Mouse (Mus musculus) naive thymus-derived CD4-positive, alpha-beta T cell, adult 2 months (primary cell): ENCODE results near the gene Pramef6.
"Not testable (repeated sequence)": the region's sequence is repeated elsewhere in the genome, so short reads cannot be mapped to it uniquely, and the experiment has no call there.

Source experiments
- DNase-seq: peaks from one replicate; pipeline ENCODE4 v3.0.0-alpha.2; 2011; ENCODE audit warnings: low read depth

Gene Pramef6

GRCm38 (mm10) chr4:143900280-143900679 lies at the start of gene Pramef6:
Gene Pramef6 (minus strand): TSS chr4:143900380.
- DNase-seq = not testable (repeated sequence)

- not testable (repeated sequence) for DNase-seq
These were observed 5.8 kb downstream of the Pramef6 start for GRCm38 (mm10) chr4:143894406-143894805.

DNA sequence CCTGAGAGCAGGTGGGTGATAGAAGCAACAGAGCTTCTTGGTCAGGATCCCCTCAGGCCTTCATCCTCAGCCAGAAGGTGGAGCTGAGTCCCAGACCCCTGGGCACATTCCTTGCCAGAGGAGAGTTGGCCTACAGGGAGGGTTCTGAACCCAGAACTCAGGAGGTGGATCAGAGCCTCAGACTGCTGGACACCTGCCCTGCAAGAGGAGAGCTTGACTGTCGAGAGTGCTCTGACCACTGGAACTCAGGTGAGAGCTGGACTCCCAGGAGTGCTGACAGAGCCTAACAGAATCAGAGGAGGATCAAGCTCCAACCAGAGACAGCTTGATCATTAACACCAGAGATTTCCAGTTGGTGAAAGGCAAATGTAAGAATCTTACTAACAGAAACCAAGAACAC lies 17.8 kb downstream of the Pramef6 start:
- DNase-seq = not testable (repeated sequence)

DNA sequence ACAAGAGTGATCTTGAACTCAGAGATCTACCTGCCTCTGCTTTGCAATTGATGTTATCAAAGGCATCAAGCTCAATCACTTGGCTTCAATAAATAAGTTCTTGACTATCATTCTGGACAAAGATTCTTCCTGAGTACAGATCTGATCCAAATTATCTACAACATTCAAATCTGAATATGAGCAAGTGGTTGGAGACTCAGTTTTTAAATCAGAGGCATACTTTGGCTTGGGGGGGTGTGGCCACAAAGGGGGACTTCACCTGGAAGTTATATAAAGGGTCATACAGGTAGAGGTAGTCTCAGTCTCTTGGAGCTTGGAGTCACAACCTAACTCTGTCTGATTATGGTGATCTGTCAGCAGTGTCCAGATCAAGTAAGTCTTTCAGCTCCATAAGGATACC lies 54.0 kb downstream of the Pramef6 start, which contains the start of gene Gm13103:
Gm13103 (plus strand) TSS at position 301 of the 400 bp plus-strand sequence.
- not testable (repeated sequence) for DNase-seq
